Mouse (Mus musculus) E14TG2a.4 (cell line): ENCODE measurements around the gene Lrig2.

Experiments
- H3K27me3 ChIP-seq: 2 replicates; pipeline ENCODE4 v1.6.1; 2014; ENCODE audit warnings: low read length, control low read depth; ENCODE audit not compliant: insufficient read depth
- H3K36me3 ChIP-seq: 2 replicates; pipeline ENCODE4 v1.6.1; 2014; ENCODE audit warnings: low read length, control low read depth; ENCODE audit not compliant: insufficient read depth
- H3K4me1 ChIP-seq: replicated peaks from 2 replicates; pipeline ENCODE4 v1.6.1; 2014; ENCODE audit warnings: low read depth, low read length, control low read depth
- H3K4me3 ChIP-seq: replicated peaks from 2 replicates; pipeline ENCODE4 v1.5.1; 2014; ENCODE audit warnings: mild to moderate bottlenecking, low read length
- H3K9me3 ChIP-seq: 2 replicates; pipeline ENCODE4 v1.6.1; 2014; ENCODE audit warnings: low read length, control low read depth
- CTCF ChIP-seq: conservative IDR thresholded peaks from 2 replicates; pipeline ENCODE4 v1.5.1; 2014; ENCODE audit warnings: low read length
- NANOG ChIP-seq: IDR thresholded peaks from 2 replicates; pipeline ENCODE4 v1.6.1; 2014; ENCODE audit warnings: borderline replicate concordance, low read length, mixed read lengths
- POU5F1 ChIP-seq: IDR thresholded peaks from 2 replicates; pipeline ENCODE4 v1.6.1; 2014; ENCODE audit warnings: low read length, borderline replicate concordance

The Lrig2 gene

DNA sequence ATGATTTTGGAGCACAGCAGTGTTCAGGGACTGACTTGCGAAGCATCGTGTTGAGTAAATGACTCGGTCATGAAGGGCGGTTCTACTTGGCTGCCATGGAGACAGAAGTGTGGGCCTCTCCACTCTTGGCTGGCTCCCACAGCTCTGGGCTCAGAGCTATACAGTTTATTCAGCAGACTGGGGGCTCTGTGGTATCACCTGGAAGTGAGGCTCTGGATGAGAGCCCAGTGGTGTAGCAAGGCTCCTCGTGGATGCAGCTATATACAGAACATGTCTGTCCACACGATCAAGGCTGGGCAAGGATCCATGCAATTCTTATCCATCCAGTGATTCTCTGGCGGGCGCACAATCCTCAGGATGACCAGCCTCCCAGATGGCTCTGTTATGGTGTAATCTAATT lies 126.1 kb downstream of the Lrig2 start:
- Histone ChIP-seq H3K9me3 (no peaks in the 10 kb centered on the region), H3K27me3 (peaks cover 4% of the 10 kb centered on the region; the same call in 1 of the 2 replicates), H3K4me3 (no peak overlapping the region), H3K4me1 (no peaks in the 10 kb centered on the region), H3K36me3 (no peaks in the 10 kb centered on the region)
- TF ChIP-seq CTCF: no peak
- no peak for TF ChIP-seq NANOG
- no peak for TF ChIP-seq POU5F1

DNA sequence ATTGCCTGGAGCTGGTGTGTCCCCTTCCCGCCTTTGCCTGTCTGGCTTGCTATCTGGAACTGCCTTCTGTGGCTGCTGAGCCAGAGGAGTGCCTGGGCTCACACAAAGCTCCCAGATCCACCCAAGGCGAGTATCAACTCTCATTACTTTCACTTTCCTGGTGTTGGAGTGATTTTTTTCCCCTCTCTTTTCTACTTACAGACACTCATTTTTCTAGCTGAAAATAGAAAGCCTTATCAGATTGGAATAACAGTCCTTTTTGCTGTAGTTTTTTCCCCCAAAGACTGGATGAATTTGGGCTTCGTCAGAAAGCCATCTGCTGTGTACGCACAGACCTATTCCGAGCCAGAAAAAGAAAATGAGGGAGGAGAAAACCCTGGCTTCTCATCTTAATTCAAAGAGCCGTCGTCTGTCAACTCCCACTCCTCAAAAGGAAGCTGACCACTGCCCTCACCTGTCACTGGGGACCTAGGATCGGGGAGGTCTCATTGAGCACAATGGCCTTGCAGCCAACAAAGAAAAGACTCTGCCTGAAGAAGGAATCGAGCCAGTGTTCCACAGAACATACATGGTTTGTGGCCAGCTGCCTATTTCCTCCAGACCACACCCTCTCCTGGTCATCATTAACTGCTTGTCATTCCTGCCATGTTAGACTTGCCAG lies 127.9 kb downstream of the Lrig2 start:
- H3K4me3 ChIP-seq: no peak overlapping the region
- H3K9me3 ChIP-seq: no peaks in the 10 kb centered on the region
- peaks cover 4% of the 10 kb centered on the region; the same call in 1 of the 2 replicates for H3K27me3 ChIP-seq
- H3K36me3 ChIP-seq: no peaks in the 10 kb centered on the region
- no peak for TF ChIP-seq CTCF
- no peak for TF ChIP-seq POU5F1
- no peak for TF ChIP-seq NANOG
- no peaks in the 10 kb centered on the region for H3K4me1 ChIP-seq

GRCm38 (mm10) chr3:104378228-104378627 lies 133.5 kb downstream of the Lrig2 start:
- no peak for TF ChIP-seq CTCF
- no peak for TF ChIP-seq POU5F1
- no peak for TF ChIP-seq NANOG
- no peaks in the 10 kb centered on the region for H3K27me3 ChIP-seq
- H3K4me1 ChIP-seq: peaks cover 25% of the 10 kb centered on the region
- no peaks in the 10 kb centered on the region for H3K36me3 ChIP-seq
- H3K4me3 ChIP-seq: no peak overlapping the region
- no peaks in the 10 kb centered on the region for H3K9me3 ChIP-seq

- no peaks in the 10 kb centered on the region for H3K27me3 ChIP-seq
- no peaks in the 10 kb centered on the region for H3K36me3 ChIP-seq
- H3K4me1 ChIP-seq: peaks cover 25% of the 10 kb centered on the region
- H3K4me3 ChIP-seq: no peak overlapping the region
- H3K9me3 ChIP-seq: no peaks in the 10 kb centered on the region
- TF ChIP-seq NANOG (no peak), POU5F1 (no peak), CTCF (no peak)
Observed at GRCm38 (mm10) chr3:104373907-104374306, 137.8 kb downstream of the Lrig2 start.

- Histone ChIP-seq H3K4me1 (peaks cover 11% of the 10 kb centered on the region), H3K9me3 (no peaks in the 10 kb centered on the region), H3K4me3 (no peak overlapping the region), H3K27me3 (0 out of 2 replicates have a peak, but pooled peaks cover 3% of the 10 kb centered on the region), H3K36me3 (no peaks in the 10 kb centered on the region)
- TF ChIP-seq NANOG (no peak), POU5F1 (no peak), CTCF (no peak)
Observed at GRCm38 (mm10) chr3:104372374-104372773, 139.3 kb downstream of the Lrig2 start.

GRCm38 (mm10) chr3:104367912-104368311 lies 143.8 kb downstream of the Lrig2 start:
- Histone ChIP-seq H3K4me1 (no peaks in the 10 kb centered on the region), H3K36me3 (no peaks in the 10 kb centered on the region), H3K4me3 (no peak overlapping the region), H3K9me3 (no peaks in the 10 kb centered on the region), H3K27me3 (0 out of 2 replicates have a peak, but pooled peaks cover 3% of the 10 kb centered on the region)
- TF ChIP-seq POU5F1 (no peak), CTCF (no peak), NANOG (no peak)

- H3K4me1 ChIP-seq: peaks cover 11% of the 10 kb centered on the region
- no peaks in the 10 kb centered on the region for H3K36me3 ChIP-seq
- TF ChIP-seq CTCF (no peak), POU5F1 (no peak), NANOG (no peak)
- peaks cover 2% of the 10 kb centered on the region; the same call in 1 of the 2 replicates for H3K27me3 ChIP-seq
- no peak overlapping the region for H3K4me3 ChIP-seq
- H3K9me3 ChIP-seq: no peaks in the 10 kb centered on the region
Observed at GRCm38 (mm10) chr3:104361814-104362213, 149.9 kb downstream of the Lrig2 start.

DNA sequence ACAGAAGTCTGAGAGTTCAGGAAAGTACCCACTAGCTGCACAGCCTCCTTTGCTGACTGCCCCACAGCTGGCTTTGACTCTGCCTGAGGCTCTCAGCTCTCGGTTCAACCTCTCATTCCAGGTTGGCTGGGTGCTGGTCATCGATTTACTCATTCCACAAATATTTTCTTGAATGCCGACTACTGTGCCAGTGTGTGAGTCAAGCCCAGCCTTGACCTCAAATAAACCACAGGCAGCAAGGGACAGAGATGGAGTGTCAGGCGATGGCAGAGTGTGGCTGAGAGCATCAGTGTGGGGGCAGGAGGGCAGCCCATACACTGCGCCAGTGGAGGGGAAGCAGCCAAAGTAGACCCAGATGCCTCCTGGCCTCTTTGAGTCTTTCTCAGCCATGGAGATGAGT lies 151.4 kb downstream of the Lrig2 start:
- Histone ChIP-seq H3K4me3 (no peak overlapping the region), H3K4me1 (peaks cover 11% of the 10 kb centered on the region), H3K27me3 (peaks cover 2% of the 10 kb centered on the region; the same call in 1 of the 2 replicates), H3K9me3 (no peaks in the 10 kb centered on the region), H3K36me3 (no peaks in the 10 kb centered on the region)
- TF ChIP-seq NANOG: no peak
